Comparison of ENCODE assay signal across 8 mouse cellular contexts in genomic region chr15:67040229-67040628, GRCm38 (mm10).
DNase-seq lines count a peak whose midpoint lies in the region; ATAC-seq and TF ChIP-seq lines count a peak whose summit lies in the region.

No protein-coding gene starts in this region.

- no peaks in the 10 kb centered on the region for H3K9me3 ChIP-seq in hindbrain, embryonic 11.5 days (ENCODE audit: control insufficient read depth, low read length)
- H3K9me3 ChIP-seq in hindbrain, postnatal 0 days (ENCODE audit: low read length): no peaks in the 10 kb centered on the region
- no peaks in the 10 kb centered on the region for H3K9me3 ChIP-seq in G1E (replicated peaks)
- no peaks in the 10 kb centered on the region for H3K9me3 ChIP-seq in hindbrain, embryonic 13.5 days
- H3K9me3 ChIP-seq in midbrain, embryonic 15.5 days: no peaks in the 10 kb centered on the region

- H3K4me3 ChIP-seq in hindbrain, embryonic 11.5 days (ENCODE audit: low read depth, low read length): no peak overlapping the region
- H3K4me3 ChIP-seq in hindbrain, postnatal 0 days (ENCODE audit: low read length): no peak overlapping the region
- peak overlapping the region; percentile 69; the same call in 1 of the 2 replicates for H3K4me3 ChIP-seq in G1E (ENCODE audit: low read depth, low read length)
- no peak overlapping the region for H3K4me3 ChIP-seq in hindbrain, embryonic 13.5 days
- no peak overlapping the region for H3K4me3 ChIP-seq in midbrain, embryonic 15.5 days

- 57% methylated on average over 12 of the region's 12 CpGs for WGBS in hindbrain, embryonic 11.5 days
- 59% methylated on average over 12 of the region's 12 CpGs for WGBS in hindbrain, postnatal 0 days
- WGBS in hindbrain, embryonic 13.5 days: 61% methylated on average over 12 of the region's 12 CpGs
- 50% methylated on average over 12 of the region's 12 CpGs for WGBS in midbrain, embryonic 15.5 days

- DNase-seq in hindbrain, embryonic 11.5 days (ENCODE audit: low spot score): peak; percentile 8
- DNase-seq in hindbrain, postnatal 0 days (ENCODE audit: low spot score): no peak
- DNase-seq in G1E (ENCODE audit: low spot score): no peak
- no peak for DNase-seq in layer of hippocampus, postnatal 25 days (ENCODE audit: extremely low spot score in 1 of 2, low spot score in 1 of 2)
- DNase-seq in gastrocnemius, adult 8-10 months (ENCODE audit: low spot score in 2 of 2): no peak
- DNase-seq in cerebellum, adult 11 months: no peak

- no peaks in the 10 kb centered on the region for H3K36me3 ChIP-seq in hindbrain, embryonic 11.5 days (ENCODE audit: control insufficient read depth, insufficient read depth, low read length)
- H3K36me3 ChIP-seq in hindbrain, postnatal 0 days (ENCODE audit: insufficient read depth, low read length): no peaks in the 10 kb centered on the region
- no peaks in the 10 kb centered on the region for H3K36me3 ChIP-seq in G1E (replicated peaks)
- no peaks in the 10 kb centered on the region for H3K36me3 ChIP-seq in hindbrain, embryonic 13.5 days
- H3K36me3 ChIP-seq in midbrain, embryonic 15.5 days (replicated peaks): no peaks in the 10 kb centered on the region

- H3K4me2 ChIP-seq in hindbrain, embryonic 11.5 days (replicated peaks; ENCODE audit: low read depth, low read length): 0 out of 2 replicates have a peak overlapping the region, but pooled peaks have one; percentile 46
- H3K4me2 ChIP-seq in hindbrain, postnatal 0 days (ENCODE audit: low read depth, low read length): no peak overlapping the region
- H3K4me2 ChIP-seq in hindbrain, embryonic 13.5 days: peak overlapping the region; percentile 59; the same call in 1 of the 2 replicates
- H3K4me2 ChIP-seq in midbrain, embryonic 15.5 days: no peak overlapping the region; the same call in 1 of the 2 replicates

- no peak for TF ChIP-seq CTCF in hindbrain, postnatal 0 days (IDR thresholded peaks at IDR 0.05; ENCODE audit: low read depth)
- no peak for TF ChIP-seq CTCF in G1E (IDR thresholded peaks at IDR 0.05; ENCODE audit: low read depth, low read length)

- no peak overlapping the region for H3K9ac ChIP-seq in hindbrain, embryonic 11.5 days (ENCODE audit: low read depth, low read length)
- H3K9ac ChIP-seq in hindbrain, postnatal 0 days (replicated peaks; ENCODE audit: low read length): no peak overlapping the region
- no peak overlapping the region for H3K9ac ChIP-seq in hindbrain, embryonic 13.5 days
- H3K9ac ChIP-seq in midbrain, embryonic 15.5 days: no peak overlapping the region

- H3K4me1 ChIP-seq in hindbrain, embryonic 11.5 days (replicated peaks; ENCODE audit: control insufficient read depth, insufficient read depth, low read length): no peaks in the 10 kb centered on the region
- no peaks in the 10 kb centered on the region for H3K4me1 ChIP-seq in hindbrain, postnatal 0 days (ENCODE audit: insufficient read depth, low read length)
- H3K4me1 ChIP-seq in G1E (ENCODE audit: insufficient read depth, low read depth, low read length): peaks cover 32% of the 10 kb centered on the region
- H3K4me1 ChIP-seq in hindbrain, embryonic 13.5 days (replicated peaks): peaks cover 13% of the 10 kb centered on the region
- H3K4me1 ChIP-seq in midbrain, embryonic 15.5 days: peaks cover 11% of the 10 kb centered on the region

- no peaks in the 10 kb centered on the region for H3K27me3 ChIP-seq in hindbrain, embryonic 11.5 days (ENCODE audit: control insufficient read depth, insufficient read depth, low read length)
- H3K27me3 ChIP-seq in hindbrain, postnatal 0 days (ENCODE audit: insufficient read depth, low read length): no peaks in the 10 kb centered on the region
- peaks cover 11% of the 10 kb centered on the region; the same call in 1 of the 2 replicates for H3K27me3 ChIP-seq in G1E (ENCODE audit: insufficient read depth, low read length)
- H3K27me3 ChIP-seq in hindbrain, embryonic 13.5 days: no peaks in the 10 kb centered on the region
- 0 out of 2 replicates have a peak, but pooled peaks cover 3% of the 10 kb centered on the region for H3K27me3 ChIP-seq in midbrain, embryonic 15.5 days (replicated peaks)

- H3K27ac ChIP-seq in hindbrain, embryonic 11.5 days (ENCODE audit: low read depth, low read length): no peak overlapping the region
- H3K27ac ChIP-seq in hindbrain, postnatal 0 days: no peak overlapping the region
- H3K27ac ChIP-seq in hindbrain, embryonic 13.5 days: no peak overlapping the region
- no peak overlapping the region for H3K27ac ChIP-seq in midbrain, embryonic 15.5 days

- ATAC-seq in hindbrain, embryonic 11.5 days (ENCODE audit: low FRiP score): no peak
- ATAC-seq in hindbrain, postnatal 0 days: no peak
- no peak for ATAC-seq in G1E (ENCODE audit: extremely low read depth, insufficient number of reproducible peaks, low FRiP score, poor library complexity, severe bottlenecking)
- ATAC-seq in hindbrain, embryonic 13.5 days (ENCODE audit: low FRiP score): no peak
- peak; percentile 50 for ATAC-seq in midbrain, embryonic 15.5 days (replicated peaks)

Comparison
In these comparisons a context has a peak if more than half of its experiments do, and no peak if none do; other contexts are left out.
1. H3K4me2 ChIP-seq: peak in hindbrain, embryonic 11.5 days (single experiment) and hindbrain, embryonic 13.5 days (single experiment); none in hindbrain, postnatal 0 days (single experiment) and midbrain, embryonic 15.5 days (single experiment).